Mouse (Mus musculus): ENCODE data around the gene Gm13212.
"Not testable (repeated sequence)": the region's sequence is repeated elsewhere in the genome, so short reads cannot be mapped to it uniquely, and the experiment has no call there.

GRCm38 (mm10) chr4:145594798-145595197 lies 9.8 kb downstream of the Gm13212 start:
- not testable (repeated sequence) for TF ChIP-seq GATA1, TAL1 (IDR thresholded peaks at IDR 0.05; ENCODE audit: low read length)
